Mouse (Mus musculus): ENCODE measurements around the gene Kbtbd3. TPM values are rescaled to one million over a fixed set of nuclear protein-coding genes. Genes with fewer than 3 reads are reported as not detected.

Kbtbd3 gene
- polyA plus RNA-seq, 1 experiment = 2.7 TPM

DNA sequence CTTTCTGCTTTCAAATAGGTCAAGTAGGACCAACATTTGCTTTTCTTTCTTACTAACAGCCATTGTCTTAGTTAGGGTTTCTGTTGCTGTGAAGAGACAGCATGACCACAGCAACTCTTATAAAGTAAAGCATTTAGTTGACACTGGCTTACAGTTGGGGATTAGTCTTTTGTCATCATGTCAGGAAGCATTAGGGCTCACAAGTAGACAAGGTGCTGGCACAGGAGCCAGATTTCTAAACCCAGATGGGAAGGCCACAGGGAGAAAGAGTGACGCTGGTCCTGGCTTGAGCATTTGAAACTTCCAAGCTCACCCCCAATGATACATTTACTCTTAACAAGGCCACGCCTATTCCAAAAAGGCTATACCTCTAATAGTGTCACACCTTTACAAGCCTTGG, 6.1 kb downstream of the Kbtbd3 start:
- no peaks in the 10 kb centered on the region for H3K36me3 ChIP-seq (ENCODE audit: control insufficient read depth, insufficient read depth, low read length, poor library complexity, severe bottlenecking)
- H3K4me1 ChIP-seq (ENCODE audit: control insufficient read depth, insufficient read depth, low read length) = no peaks in the 10 kb centered on the region
- no peaks in the 10 kb centered on the region for H3K9me3 ChIP-seq (replicated peaks; ENCODE audit: control insufficient read depth, insufficient read depth, low read length, poor library complexity, severe bottlenecking)
- H3K27ac ChIP-seq (ENCODE audit: insufficient read depth, low read length) = no peak overlapping the region
- no peak overlapping the region for H3K9ac ChIP-seq (ENCODE audit: low read depth, poor library complexity, severe bottlenecking)
- H3K4me3 ChIP-seq (ENCODE audit: low read depth, low read length) = no peak overlapping the region
- no peaks in the 10 kb centered on the region for H3K27me3 ChIP-seq (ENCODE audit: control insufficient read depth, insufficient read depth, low read length, poor library complexity, severe bottlenecking)
- TF ChIP-seq CTCF (IDR thresholded peaks at IDR 0.05; ENCODE audit: low read depth, low read length) = no peak
- TF ChIP-seq POLR2A (IDR thresholded peaks at IDR 0.05; ENCODE audit: insufficient read depth, low read length) = no peak
- TF ChIP-seq EP300 (IDR thresholded peaks at IDR 0.05; ENCODE audit: insufficient read depth, low read depth, low read length) = no peak

DNA sequence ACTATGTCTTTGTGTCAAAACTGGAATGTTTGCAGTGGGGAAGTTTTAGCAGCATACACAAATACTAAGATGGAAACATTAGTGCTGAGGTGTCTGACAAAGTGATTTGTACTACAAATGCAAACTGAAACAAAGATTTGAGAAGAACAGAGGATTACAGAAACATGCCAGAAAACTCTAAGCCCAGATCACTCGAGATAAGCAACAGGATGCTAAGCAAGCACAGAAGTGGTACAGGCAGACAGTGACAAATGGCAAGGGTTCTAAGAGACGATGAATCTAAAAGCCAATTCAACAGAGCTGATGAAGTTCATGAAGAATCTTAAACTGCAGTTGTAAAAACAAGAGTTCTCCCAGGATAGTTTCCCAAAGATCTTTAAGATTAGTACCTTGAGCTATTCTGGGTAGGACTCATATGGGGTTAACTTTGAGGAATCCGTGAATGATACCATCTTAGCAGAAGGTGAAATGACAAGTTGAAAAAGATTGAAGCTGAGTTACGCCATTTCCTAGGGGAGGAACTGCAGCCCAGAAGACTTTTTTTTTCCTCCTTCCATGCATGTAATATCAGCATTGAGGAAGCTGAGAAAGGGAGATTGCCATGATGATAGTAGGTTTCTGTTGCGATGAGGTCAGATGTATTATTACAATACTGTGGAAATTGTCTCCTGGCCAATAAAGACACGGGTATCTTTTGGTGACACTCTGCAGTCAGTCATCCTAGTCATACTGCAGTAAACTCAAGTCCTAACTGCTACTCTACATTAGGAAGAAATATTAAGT, 9.5 kb downstream of the Kbtbd3 start:
- H3K27me3 ChIP-seq (ENCODE audit: control insufficient read depth, insufficient read depth, low read length, poor library complexity, severe bottlenecking) = no peaks in the 10 kb centered on the region
- no peak overlapping the region for H3K27ac ChIP-seq (ENCODE audit: insufficient read depth, low read length)
- no peak for TF ChIP-seq EP300 (IDR thresholded peaks at IDR 0.05; ENCODE audit: insufficient read depth, low read depth, low read length)
- TF ChIP-seq POLR2A (IDR thresholded peaks at IDR 0.05; ENCODE audit: insufficient read depth, low read length) = no peak
- TF ChIP-seq CTCF (IDR thresholded peaks at IDR 0.05; ENCODE audit: low read depth, low read length) = no peak
- no peaks in the 10 kb centered on the region for H3K9me3 ChIP-seq (replicated peaks; ENCODE audit: control insufficient read depth, insufficient read depth, low read length, poor library complexity, severe bottlenecking)
- no peak overlapping the region for H3K4me3 ChIP-seq (ENCODE audit: low read depth, low read length)
- no peaks in the 10 kb centered on the region for H3K36me3 ChIP-seq (ENCODE audit: control insufficient read depth, insufficient read depth, low read length, poor library complexity, severe bottlenecking)
- H3K4me1 ChIP-seq (ENCODE audit: control insufficient read depth, insufficient read depth, low read length) = no peaks in the 10 kb centered on the region
- H3K9ac ChIP-seq (ENCODE audit: low read depth, poor library complexity, severe bottlenecking) = no peak overlapping the region

DNA sequence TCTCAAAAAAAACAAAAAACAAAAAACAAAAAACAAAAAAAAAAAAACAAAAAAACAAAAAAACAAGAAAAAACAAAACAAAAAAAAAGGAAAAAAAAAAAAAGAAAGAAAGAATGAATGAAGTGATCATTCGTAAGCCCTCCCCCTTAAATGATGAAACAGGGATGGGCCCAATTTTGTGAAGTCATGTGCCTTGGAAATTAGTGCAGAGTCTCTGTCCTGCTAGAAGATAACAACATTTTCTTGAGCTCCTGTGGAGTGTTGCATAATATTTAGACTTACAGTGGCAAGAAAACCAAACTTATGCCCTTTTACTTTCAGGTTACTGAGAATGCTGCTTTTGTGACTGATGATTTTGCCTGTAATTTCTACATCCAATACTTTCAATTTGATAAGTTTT, 43.5 kb downstream of the Kbtbd3 start:
- no peaks in the 10 kb centered on the region for H3K4me1 ChIP-seq (ENCODE audit: control insufficient read depth, insufficient read depth, low read length)
- no peaks in the 10 kb centered on the region for H3K27me3 ChIP-seq (ENCODE audit: control insufficient read depth, insufficient read depth, low read length, poor library complexity, severe bottlenecking)
- no peak for TF ChIP-seq CTCF (IDR thresholded peaks at IDR 0.05; ENCODE audit: low read depth, low read length)
- TF ChIP-seq POLR2A (IDR thresholded peaks at IDR 0.05; ENCODE audit: insufficient read depth, low read length) = no peak
- no peak for TF ChIP-seq EP300 (IDR thresholded peaks at IDR 0.05; ENCODE audit: insufficient read depth, low read depth, low read length)
- H3K27ac ChIP-seq (ENCODE audit: insufficient read depth, low read length) = no peak overlapping the region
- H3K9me3 ChIP-seq (replicated peaks; ENCODE audit: control insufficient read depth, insufficient read depth, low read length, poor library complexity, severe bottlenecking) = no peaks in the 10 kb centered on the region
- H3K36me3 ChIP-seq (ENCODE audit: control insufficient read depth, insufficient read depth, low read length, poor library complexity, severe bottlenecking) = no peaks in the 10 kb centered on the region
- H3K4me3 ChIP-seq (ENCODE audit: low read depth, low read length) = no peak overlapping the region
- no peak overlapping the region for H3K9ac ChIP-seq (ENCODE audit: low read depth, poor library complexity, severe bottlenecking)

DNA sequence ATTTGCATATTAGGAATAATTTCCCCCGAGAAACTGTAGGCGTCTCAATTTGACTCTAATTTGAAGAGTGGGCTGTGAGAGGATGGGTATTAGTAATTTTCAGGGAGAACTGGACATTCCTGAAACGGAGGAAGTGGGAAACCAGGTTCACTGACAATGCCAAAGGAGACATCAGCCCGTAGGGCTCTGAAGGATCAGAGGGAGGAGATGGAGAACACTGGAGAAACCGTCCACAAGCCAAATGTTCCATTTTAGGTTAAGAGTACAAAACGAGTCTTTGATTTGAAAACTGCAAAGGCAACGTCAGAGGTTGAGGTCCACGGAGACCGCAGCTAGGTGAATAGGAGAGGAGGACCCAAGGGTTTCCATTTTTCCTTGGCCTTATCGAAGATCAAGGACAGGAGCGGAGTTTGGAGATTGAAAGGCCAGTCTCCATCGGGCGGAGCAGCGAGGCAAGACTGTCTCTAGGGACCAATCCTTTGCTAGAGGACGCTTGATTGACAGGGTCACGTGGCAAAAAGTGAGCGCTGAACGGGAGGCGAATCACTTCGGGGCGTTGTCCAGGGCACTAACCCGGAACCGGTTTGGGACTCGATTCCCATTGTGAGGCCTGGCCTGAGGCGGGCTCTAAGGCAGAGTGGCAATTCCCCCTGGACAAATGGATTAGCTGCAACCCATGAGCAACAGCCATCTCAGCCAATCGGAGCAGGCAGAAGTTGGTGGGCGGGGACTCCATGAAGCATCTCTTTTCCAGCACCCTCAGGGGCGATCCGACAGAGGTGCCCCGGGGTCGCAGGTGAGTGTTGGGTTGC, 66.4 kb downstream of the Kbtbd3 start, which contains the start of gene Msantd4:
Gene Msantd4 (plus strand): TSS at position 735 of the 812 bp plus-strand sequence.
- Histone ChIP-seq H3K36me3 (ENCODE audit: control insufficient read depth, insufficient read depth, low read length, poor library complexity, severe bottlenecking) (no peaks in the 10 kb centered on the region; the same call in 1 of the 2 replicates), H3K9me3 (replicated peaks; ENCODE audit: control insufficient read depth, insufficient read depth, low read length, poor library complexity, severe bottlenecking) (no peaks in the 10 kb centered on the region), H3K4me3 (ENCODE audit: low read depth, low read length) (peak within 1 kb of the TSS; percentile 90), H3K9ac (ENCODE audit: low read depth, poor library complexity, severe bottlenecking) (peak within 1 kb of the TSS; percentile 55), H3K27me3 (ENCODE audit: control insufficient read depth, insufficient read depth, low read length, poor library complexity, severe bottlenecking) (no peaks in the 10 kb centered on the region), H3K4me1 (ENCODE audit: control insufficient read depth, insufficient read depth, low read length) (no peaks in the 10 kb centered on the region), H3K27ac (ENCODE audit: insufficient read depth, low read length) (peak within 1 kb of the TSS; percentile 28; the same call in 1 of the 2 replicates)
- peak; percentile 42 for TF ChIP-seq POLR2A (IDR thresholded peaks at IDR 0.05; ENCODE audit: insufficient read depth, low read length)
- no peak for TF ChIP-seq EP300 (IDR thresholded peaks at IDR 0.05; ENCODE audit: insufficient read depth, low read depth, low read length)

DNA sequence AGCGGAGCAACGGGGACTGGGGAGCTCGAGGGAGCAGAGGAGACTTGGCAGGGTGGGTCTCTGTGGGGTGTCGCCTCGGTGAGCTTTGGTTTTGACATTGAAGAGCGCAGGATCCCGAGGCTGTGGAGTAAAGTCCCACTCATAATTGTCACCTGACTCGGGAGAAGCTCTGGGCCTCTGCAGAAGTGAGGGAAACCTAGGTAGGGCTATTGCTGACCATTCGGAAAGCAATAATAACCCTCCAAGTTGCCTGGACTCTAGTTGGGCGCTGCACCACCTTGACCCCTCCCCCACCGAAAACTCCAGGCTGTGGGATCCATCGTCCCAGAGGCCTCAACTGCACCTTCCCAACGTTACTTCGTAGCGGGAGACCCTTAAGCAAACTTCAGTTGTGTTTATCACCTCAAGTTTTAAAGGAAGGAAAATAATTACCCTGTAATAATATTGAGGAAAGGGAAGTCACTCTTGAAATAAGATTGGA, 67.0 kb downstream of the Kbtbd3 start:
- Histone ChIP-seq H3K36me3 (ENCODE audit: control insufficient read depth, insufficient read depth, low read length, poor library complexity, severe bottlenecking) (no peaks in the 10 kb centered on the region; the same call in 1 of the 2 replicates), H3K4me3 (ENCODE audit: low read depth, low read length) (peak overlapping the region; percentile 87), H3K4me1 (ENCODE audit: control insufficient read depth, insufficient read depth, low read length) (no peaks in the 10 kb centered on the region), H3K9me3 (replicated peaks; ENCODE audit: control insufficient read depth, insufficient read depth, low read length, poor library complexity, severe bottlenecking) (no peaks in the 10 kb centered on the region), H3K27ac (ENCODE audit: insufficient read depth, low read length) (no peak overlapping the region), H3K9ac (ENCODE audit: low read depth, poor library complexity, severe bottlenecking) (peak overlapping the region; percentile 55), H3K27me3 (ENCODE audit: control insufficient read depth, insufficient read depth, low read length, poor library complexity, severe bottlenecking) (no peaks in the 10 kb centered on the region)
- no peak for TF ChIP-seq POLR2A (IDR thresholded peaks at IDR 0.05; ENCODE audit: insufficient read depth, low read length)
- TF ChIP-seq CTCF (IDR thresholded peaks at IDR 0.05; ENCODE audit: low read depth, low read length) = no peak
- TF ChIP-seq EP300 (IDR thresholded peaks at IDR 0.05; ENCODE audit: insufficient read depth, low read depth, low read length) = no peak

Other genes with a start within 250 kb of the Kbtbd3 start
- gene Aasdhppt, start 362 bp upstream of the Kbtbd3 start, polyA plus RNA-seq (2011; ENCODE audit: insufficient read depth, insufficient read length, low read depth, missing spikeins) = 43.2 and 49.0 TPM in 2 replicates
- 33.9 and 35.8 TPM in 2 replicates for gene Msantd4, start 66.7 kb downstream of the Kbtbd3 start, polyA plus RNA-seq (2011; ENCODE audit: insufficient read depth, insufficient read length, low read depth, missing spikeins)

Measured in ES-Bruce4 (cell line).